Mouse (Mus musculus): ENCODE data around the gene Zfp119b.

Zfp119b gene

GRCm38 (mm10) chr17:55949400-55949799 lies at the start of gene Zfp119b:
Zfp119b (minus strand) TSS chr17:55949500.
- DNase-seq (ENCODE audit: extremely low read depth, insufficient read length, low spot score) = no peak

- peak; percentile 66 for DNase-seq (ENCODE audit: extremely low read depth, insufficient read length, low spot score)
Observed at GRCm38 (mm10) chr17:55996007-55996406, 46.7 kb upstream of the Zfp119b start.

GRCm38 (mm10) chr17:55990278-55990898 lies 41.1 kb upstream of the Zfp119b start:
- DNase-seq (ENCODE audit: extremely low read depth, insufficient read length, low spot score) = no peak

DNA sequence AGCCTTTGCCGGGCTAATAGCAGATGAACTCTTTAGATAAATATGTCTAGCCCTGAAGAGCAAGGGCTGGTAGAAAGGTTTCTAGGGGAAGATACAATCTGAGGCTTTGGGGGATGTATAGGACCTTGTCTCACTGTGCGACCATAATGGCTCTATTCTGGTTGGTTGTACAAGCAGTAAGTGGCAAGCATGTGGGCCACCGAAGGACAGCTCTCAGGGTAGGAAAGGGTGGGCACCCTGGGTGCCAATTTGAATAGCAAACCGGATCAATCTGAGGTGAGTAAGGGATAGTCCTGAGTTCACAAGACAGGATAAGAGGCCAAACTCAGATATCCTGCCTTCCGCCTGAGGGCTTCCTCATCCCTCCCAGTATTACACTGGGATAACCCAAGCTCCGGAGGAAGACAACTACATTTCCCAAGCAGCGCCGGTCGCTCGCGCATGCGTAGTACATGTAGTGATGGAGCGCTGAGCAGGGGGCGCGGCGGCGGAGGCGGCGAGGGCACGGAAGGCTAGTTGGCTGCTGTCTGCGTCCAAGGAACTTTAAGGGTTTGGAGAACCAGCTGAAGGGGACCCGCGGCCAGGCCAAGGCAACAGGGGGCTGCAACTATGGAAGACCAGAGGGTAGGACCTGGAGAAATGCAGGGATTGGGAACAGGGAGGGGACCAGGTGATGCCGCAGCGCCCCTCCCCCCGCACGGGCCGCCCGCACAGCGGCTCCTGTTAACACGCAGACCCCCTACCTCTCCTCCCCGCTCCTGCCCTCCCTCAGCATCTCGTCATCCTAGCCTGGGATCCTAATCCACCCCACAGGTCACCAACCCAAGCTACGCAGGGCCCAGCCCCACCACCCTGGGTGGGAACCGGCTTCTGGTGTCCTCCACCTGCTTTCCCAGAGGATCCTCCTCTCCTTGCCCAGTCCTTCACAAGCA lies 37.0 kb upstream of the Zfp119b start, which contains the start of gene Fsd1:
Gene Fsd1, plus strand, starts transcription at position 480 of the 932 bp plus-strand sequence.
- DNase-seq (ENCODE audit: extremely low read depth, insufficient read length, low spot score) = no peak

- no peak for DNase-seq (ENCODE audit: extremely low read depth, insufficient read length, low spot score)
Observed at GRCm38 (mm10) chr17:55977301-55977700, 28.0 kb upstream of the Zfp119b start.

DNA sequence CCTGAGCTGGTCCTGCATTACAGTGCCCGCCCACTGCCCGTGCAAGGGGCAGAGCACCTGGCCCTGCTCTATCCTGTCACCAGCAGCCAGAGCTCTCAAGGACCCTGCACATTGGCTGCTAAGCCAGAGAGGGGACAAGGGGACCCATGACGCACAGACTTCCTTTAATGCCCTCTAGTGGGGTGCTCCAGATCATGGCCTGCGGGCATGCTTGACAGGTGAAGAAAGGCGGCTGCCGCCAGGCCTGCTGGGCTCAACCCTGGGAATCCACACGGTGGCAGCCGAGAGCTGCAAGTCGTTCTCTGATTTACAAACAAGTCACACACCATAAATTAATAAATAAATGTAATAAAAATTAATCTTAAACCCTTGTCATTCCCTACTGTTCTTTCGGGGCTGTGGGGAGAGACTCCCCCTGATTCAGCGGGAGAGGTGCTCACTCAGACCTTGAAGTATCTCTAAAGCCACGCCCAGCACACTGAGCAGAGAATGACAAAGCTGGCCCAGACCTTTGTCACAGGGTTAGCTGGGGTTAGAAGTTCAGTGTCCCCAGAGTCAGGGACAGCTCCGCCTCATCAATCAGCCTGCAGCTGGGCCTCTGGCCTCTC lies 27.1 kb upstream of the Zfp119b start:
- peak; percentile 78 for DNase-seq (ENCODE audit: extremely low read depth, insufficient read length, low spot score)

DNA sequence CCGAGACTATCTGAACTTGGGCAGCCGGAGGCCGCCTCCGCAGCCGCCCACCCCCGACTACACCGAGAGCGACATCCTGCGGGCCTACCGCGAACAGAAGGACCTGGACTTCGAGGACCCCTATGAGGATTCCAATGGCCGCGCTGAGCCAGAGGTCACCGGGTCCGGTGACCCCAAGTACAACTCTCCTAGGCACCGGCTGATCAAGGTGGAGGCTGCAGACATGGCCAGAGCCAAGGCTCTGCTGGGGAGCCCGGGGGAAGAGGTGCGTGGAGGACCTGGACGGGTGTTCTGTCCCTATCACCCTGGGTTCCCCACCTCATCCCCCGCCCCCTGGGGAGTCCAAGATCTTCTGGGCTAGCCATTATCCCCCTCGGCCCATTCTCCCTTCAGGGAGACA lies 22.2 kb upstream of the Zfp119b start:
- no peak for DNase-seq (ENCODE audit: extremely low read depth, insufficient read length, low spot score)

DNA sequence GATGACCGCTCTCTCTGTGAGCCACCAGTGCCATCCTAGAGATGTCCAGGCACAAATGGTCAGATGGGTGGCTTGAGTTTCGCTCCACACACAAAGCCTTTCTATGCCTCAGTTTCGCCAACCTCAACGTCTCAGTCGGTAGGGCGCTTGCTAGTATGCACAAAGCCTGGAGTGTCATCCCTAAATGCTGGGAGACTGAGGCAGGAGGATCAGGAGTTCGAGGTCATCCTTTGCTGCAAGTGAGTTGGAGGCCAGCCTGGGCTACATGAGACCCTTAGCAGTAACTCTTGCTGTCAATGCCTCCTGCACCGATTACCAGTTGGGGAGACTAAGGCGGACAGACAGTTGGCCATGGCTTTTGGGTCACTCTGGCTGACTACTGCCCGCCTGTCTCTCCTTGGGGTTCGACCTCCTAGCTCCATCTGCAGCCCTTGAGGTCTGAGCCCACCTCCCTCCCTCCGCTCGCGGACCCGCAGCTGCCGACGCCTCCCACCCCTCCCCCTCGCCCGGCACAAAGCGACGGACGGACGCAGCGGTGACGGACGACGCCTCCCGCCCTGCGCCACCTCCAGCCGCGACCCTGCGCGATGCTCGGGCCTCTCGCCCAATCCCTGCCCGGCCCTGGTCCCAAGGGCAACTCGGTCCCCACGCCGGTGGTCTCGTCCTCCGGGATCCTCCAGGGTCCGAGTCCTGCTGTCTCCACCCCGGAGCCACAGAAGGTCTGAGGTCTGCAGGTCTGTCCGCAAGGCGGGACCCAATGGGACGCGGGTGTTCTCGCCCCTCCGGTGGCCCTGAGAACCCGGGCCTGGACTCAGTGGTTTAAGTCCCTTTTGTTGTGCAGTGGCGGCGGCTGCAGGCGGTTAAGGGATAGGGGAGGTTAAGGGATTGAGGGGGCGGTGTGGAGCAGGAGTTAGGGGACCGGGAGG lies 20.9 kb upstream of the Zfp119b start, which contains the start of gene Shd:
Gene Shd, plus strand, starts transcription at position 502 of the 926 bp plus-strand sequence.
- no peak for DNase-seq (ENCODE audit: extremely low read depth, insufficient read length, low spot score)

DNA sequence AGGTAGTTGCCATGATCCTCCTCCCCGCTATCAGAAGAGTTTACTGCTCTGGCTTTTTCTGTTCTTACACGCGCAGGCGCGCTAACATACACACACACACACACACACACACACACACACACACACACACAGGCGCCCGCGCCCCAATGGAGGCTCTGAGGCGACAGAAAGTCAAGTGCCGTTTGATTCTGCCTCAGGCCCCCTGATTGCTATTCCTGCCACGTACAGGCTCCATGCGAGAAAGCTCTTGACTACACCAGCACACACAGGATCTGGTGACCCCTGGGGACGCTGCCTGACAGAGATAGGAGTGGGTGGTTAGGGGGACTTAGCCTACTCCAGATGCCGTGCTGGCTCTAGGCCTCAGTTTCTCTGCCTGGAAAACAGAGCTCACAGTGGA lies 20.3 kb upstream of the Zfp119b start:
- DNase-seq (ENCODE audit: extremely low read depth, insufficient read length, low spot score) = no peak

DNA sequence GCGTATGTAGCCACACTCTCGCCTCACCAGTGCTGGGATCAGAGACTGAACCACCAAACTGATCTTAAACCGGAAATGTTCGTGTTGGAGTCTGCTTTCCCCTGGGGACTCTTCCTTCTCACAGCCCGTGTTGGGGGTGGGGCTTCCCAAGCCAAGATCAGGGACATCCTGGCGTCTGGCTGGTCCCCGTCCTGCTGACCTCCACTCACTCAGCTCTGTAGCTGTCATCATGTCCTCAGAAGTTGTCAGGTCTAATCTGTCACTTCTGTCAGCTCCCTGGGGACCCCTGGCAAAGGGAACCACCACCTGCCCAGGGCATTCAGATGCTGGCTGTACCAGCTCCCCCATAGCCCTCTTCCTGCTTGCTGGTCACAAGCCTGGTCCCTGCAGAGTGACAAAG lies 18.9 kb upstream of the Zfp119b start:
- no peak for DNase-seq (ENCODE audit: extremely low read depth, insufficient read length, low spot score)

DNA sequence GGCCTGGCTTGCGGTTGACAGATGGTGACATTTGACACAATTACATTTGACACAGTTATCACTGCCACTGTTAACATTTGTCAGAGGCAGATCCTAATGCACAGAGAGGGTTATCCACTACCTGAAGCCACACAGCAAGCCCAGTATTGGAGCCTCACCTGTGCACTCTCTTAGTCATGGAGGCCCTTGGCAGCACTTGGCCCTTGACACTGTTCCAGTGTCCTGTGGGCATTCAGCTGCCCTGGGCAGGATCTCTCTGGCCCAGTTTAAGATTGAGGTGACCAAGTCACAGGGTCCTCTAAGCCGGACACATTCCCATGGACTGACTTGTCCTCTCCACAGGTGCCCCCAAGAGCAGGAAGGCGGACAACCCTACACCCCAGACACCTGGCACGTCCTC lies 17.9 kb upstream of the Zfp119b start:
- no peak for DNase-seq (ENCODE audit: extremely low read depth, insufficient read length, low spot score)

- no peak for DNase-seq (ENCODE audit: extremely low read depth, insufficient read length, low spot score)
Observed at GRCm38 (mm10) chr17:55964996-55965395, 15.7 kb upstream of the Zfp119b start.

- DNase-seq (ENCODE audit: extremely low read depth, insufficient read length, low spot score) = no peak
Observed at GRCm38 (mm10) chr17:55964496-55964895, 15.2 kb upstream of the Zfp119b start.

DNA sequence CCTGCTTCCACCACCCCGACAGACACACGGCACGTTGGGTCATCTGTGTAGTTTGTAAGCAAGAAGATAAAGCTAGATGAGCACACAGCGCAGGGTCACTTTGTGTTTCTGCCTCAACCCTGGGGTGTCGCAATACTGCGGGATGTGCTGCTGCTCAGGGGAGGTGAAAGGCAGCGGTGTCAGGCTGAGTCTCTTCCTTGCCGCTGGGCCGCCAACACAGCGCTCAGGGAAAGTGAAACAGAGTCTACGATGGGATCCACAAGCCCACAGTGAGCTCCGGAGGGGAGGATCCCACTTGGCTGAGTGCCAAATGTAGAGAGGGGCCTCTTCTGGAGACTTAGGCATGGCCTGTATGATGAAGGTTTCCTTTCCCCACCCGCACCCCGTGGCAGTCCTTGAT lies 13.9 kb upstream of the Zfp119b start:
- DNase-seq (ENCODE audit: extremely low read depth, insufficient read length, low spot score) = no peak

DNA sequence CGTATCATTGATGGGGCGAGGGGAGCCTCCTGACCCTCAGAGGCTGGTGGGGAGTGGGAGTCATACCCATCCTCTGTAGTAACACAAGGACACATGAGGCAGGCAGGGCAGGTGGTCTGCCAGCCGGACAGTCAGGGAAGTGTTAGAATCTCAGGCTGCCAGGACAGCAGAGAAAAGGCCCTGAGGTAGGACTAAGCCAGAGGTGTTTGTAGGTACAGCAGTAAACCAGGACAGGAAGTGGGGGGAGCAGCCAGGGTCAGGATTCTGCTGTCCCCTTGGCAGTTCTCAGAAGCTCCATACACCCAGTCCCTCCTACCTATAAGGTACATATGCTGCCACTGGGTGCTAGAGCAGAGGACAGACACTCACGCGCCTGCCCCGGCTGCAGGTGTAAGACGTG lies 12.3 kb upstream of the Zfp119b start:
- DNase-seq (ENCODE audit: extremely low read depth, insufficient read length, low spot score) = no peak

GRCm38 (mm10) chr17:55960791-55961190 lies 11.5 kb upstream of the Zfp119b start:
- DNase-seq (ENCODE audit: extremely low read depth, insufficient read length, low spot score) = no peak

DNA sequence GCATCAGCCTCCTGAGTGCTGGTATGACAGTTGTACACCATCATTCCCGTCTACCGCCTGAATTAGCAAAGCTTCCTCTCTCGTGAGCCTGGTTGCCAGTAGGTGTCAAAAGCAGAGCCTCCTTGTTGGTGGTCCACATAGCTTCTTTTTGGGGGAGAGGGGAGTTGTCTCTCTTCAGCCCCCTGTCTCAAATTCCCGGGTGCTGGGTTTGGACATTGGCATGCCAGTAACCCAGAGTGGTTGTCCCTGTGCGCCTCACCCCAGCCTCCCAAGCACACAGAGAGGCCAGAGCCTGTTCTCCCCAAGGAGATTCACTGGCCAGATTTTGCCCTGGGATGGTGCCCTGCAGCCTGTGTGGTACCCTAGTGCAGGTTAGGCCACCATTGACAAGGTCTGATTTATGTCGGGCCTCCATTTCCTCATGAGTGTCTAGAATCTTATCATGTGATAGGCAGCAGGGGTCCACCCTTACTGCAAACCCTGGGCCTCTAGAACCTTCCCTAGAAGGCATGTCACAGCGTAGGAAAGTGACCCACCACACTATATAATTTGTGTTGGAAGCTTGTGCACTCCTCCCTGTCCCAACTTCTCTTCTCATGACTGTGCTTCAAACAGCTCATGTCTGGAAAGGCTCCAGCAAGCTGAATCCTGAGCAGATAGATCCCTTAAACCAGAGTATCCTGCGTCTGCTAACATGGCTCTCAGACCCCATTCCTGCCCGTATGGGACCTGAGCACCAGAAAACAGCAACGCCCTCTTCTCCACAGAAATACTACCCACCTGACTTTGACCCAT lies 10.8 kb upstream of the Zfp119b start:
- DNase-seq (ENCODE audit: extremely low read depth, insufficient read length, low spot score) = no peak

DNA sequence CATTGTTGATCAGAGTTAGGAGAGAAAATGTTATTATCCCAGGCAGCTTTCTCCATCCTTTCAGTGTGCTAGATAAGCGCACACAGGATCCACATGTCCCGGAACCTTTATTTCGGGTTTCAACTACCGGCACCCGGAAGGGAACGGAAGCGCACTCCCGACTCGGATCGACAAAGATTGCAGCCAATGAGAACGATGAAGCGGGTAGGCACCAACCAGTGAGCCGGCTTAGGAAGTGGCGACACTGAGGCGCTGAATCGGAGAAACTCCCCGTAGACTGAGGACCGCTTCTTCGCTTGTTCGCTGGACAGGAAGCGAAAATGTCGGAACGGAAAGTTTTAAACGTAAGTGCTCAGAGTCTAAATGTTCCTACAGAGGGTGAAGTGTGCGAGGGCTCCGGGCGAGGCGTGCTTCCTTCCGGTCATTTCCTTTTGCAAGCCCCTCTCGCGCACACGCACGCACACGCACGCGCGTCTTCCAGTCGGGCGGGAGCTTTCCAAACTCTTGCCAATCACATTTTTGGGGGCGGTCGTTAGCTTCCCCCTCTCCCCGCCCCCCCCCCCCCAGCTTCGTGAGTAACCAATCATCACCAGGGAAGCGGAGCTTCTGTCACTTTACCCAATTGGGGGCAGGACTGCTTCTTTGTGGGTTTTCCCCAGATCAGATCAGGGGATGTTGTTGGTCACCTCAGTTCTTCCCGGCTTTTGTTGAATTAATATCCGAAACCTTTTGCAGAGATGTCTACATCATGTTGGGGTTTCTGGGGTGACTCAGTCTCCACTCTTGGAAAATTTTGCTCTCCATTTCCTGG lies 9.8 kb upstream of the Zfp119b start, which contains the start of gene Yju2:
Gene Yju2, plus strand, starts transcription at position 182 of the 811 bp plus-strand sequence.
- peak; percentile 95 for DNase-seq (ENCODE audit: extremely low read depth, insufficient read length, low spot score)

- DNase-seq (ENCODE audit: extremely low read depth, insufficient read length, low spot score) = no peak
Observed at GRCm38 (mm10) chr17:55958584-55958886, 9.2 kb upstream of the Zfp119b start.

All from 3134 (cell line).